Mouse (Mus musculus) stomach, embryonic 14.5 days (tissue): ENCODE data around the gene Slc22a14. TPM values are rescaled to one million over a fixed set of nuclear protein-coding genes. Genes with fewer than 3 reads are reported as not detected.

Experiments
- ATAC-seq: fragments of 200-750 bp; cut with Nextera tagmentation; 2 replicates; pipeline ENCODE4 v1.8.0; 2017; ENCODE audit warnings: low read depth, moderate TSS enrichment; ENCODE audit not compliant: insufficient number of reproducible peaks, insufficient read depth, low FRiP score
- H3K27ac ChIP-seq: fragments of 300-500 bp; sonication (generic); 2 replicates; pipeline ENCODE4 v1.5.1; 2014; ENCODE audit warnings: mild to moderate bottlenecking, low read length, moderate library complexity, mixed read lengths
- H3K27me3 ChIP-seq: fragments of 300-500 bp; sonication (generic); 2 replicates; pipeline ENCODE4 v1.6.1; 2014; ENCODE audit warnings: low read length, control low read depth, mixed read lengths; ENCODE audit not compliant: control insufficient read depth, insufficient read depth
- H3K36me3 ChIP-seq: fragments of 300-500 bp; sonication (generic); 2 replicates; pipeline ENCODE4 v1.6.1; 2014; ENCODE audit warnings: mild to moderate bottlenecking, control low read depth, low read length, moderate library complexity, mixed read lengths; ENCODE audit not compliant: control insufficient read depth, insufficient read depth
- H3K4me1 ChIP-seq: fragments of 300-500 bp; sonication (generic); 2 replicates; pipeline ENCODE4 v1.6.1; 2014; ENCODE audit warnings: low read length, control low read depth, mixed read lengths; ENCODE audit not compliant: control insufficient read depth, insufficient read depth
- H3K4me2 ChIP-seq: fragments of 300-500 bp; sonication (generic); replicated peaks from 2 replicates; pipeline ENCODE4 v1.6.1; 2014; ENCODE audit warnings: low read depth, low read length, control low read depth
- H3K4me3 ChIP-seq: fragments of 300-500 bp; sonication (generic); 2 replicates; pipeline ENCODE4 v1.5.1; 2014; ENCODE audit warnings: low read depth, low read length, control low read depth
- H3K9ac ChIP-seq: fragments of 300-500 bp; sonication (generic); replicated peaks from 2 replicates; pipeline ENCODE4 v1.6.1; 2014; ENCODE audit warnings: low read depth, mild to moderate bottlenecking, control low read depth, low read length, moderate library complexity, mixed read lengths
- H3K9me3 ChIP-seq: fragments of 300-500 bp; sonication (generic); 2 replicates; pipeline ENCODE4 v1.6.1; 2016; ENCODE audit warnings: low read depth, low read length, control low read depth; ENCODE audit not compliant: control insufficient read depth
- WGBS: fragments of 180-500 bp; shearing (Covaris S2); extraction: QIAGEN DNeasy Blood & Tissue Kit; methylation state at CpG from one replicate; pipeline ENCODE4 v1.1.7; 2014; 5-methylcytosine and 5-hydroxymethylcytosine counted together
- polyA plus RNA-seq: library from polyadenylated mRNA; unstranded; fragments of >200 nt; fragmentation: Nextera tagmentation; extraction: Ambion mirVana; gene quantifications from 2 replicates; pipeline ENCODE4 v1.2.1, GENCODE M21; 2014

Slc22a14 gene
- polyA plus RNA-seq, 1 experiment from 2014 or later: not detected

- Histone ChIP-seq H3K27me3 (no peaks in the 10 kb centered on the region), H3K9me3 (no peaks in the 10 kb centered on the region), H3K9ac (no peak overlapping the region), H3K4me1 (no peaks in the 10 kb centered on the region), H3K36me3 (no peaks in the 10 kb centered on the region), H3K27ac (no peak overlapping the region), H3K4me3 (no peak overlapping the region), H3K4me2 (no peak overlapping the region)
- ATAC-seq: no peak
- 78% methylated on average over 8 of the region's 8 CpGs for WGBS
Measured at GRCm38 (mm10) chr9:119155416-119155815, 209.9 kb downstream of the Slc22a14 start.

- H3K4me3 ChIP-seq: no peak overlapping the region
- H3K36me3 ChIP-seq: no peaks in the 10 kb centered on the region
- WGBS: 45% methylated on average over 2 of the region's 2 CpGs
- no peaks in the 10 kb centered on the region for H3K9me3 ChIP-seq
- H3K27ac ChIP-seq: no peak overlapping the region
- ATAC-seq: no peak
- no peak overlapping the region for H3K4me2 ChIP-seq
- H3K9ac ChIP-seq: no peak overlapping the region
- H3K4me1 ChIP-seq: no peaks in the 10 kb centered on the region
- H3K27me3 ChIP-seq: no peaks in the 10 kb centered on the region
Measured at GRCm38 (mm10) chr9:119151751-119152150, 213.6 kb downstream of the Slc22a14 start.

- no peaks in the 10 kb centered on the region for H3K27me3 ChIP-seq
- H3K27ac ChIP-seq: no peak overlapping the region
- no peak overlapping the region for H3K4me2 ChIP-seq
- H3K4me3 ChIP-seq: no peak overlapping the region
- no peaks in the 10 kb centered on the region for H3K9me3 ChIP-seq
- H3K9ac ChIP-seq: no peak overlapping the region
- H3K4me1 ChIP-seq: no peaks in the 10 kb centered on the region
- H3K36me3 ChIP-seq: no peaks in the 10 kb centered on the region
- WGBS: 24% methylated on average over 5 of the region's 5 CpGs
- no peak; the same call in 1 of the 2 replicates for ATAC-seq
Measured at GRCm38 (mm10) chr9:119149601-119150000, 215.8 kb downstream of the Slc22a14 start.

- Histone ChIP-seq H3K4me2 (no peak overlapping the region), H3K4me1 (no peaks in the 10 kb centered on the region), H3K27me3 (no peaks in the 10 kb centered on the region), H3K9ac (no peak overlapping the region), H3K36me3 (no peaks in the 10 kb centered on the region), H3K9me3 (no peaks in the 10 kb centered on the region), H3K4me3 (no peak overlapping the region), H3K27ac (no peak overlapping the region)
- 66% methylated on average over 13 of the region's 13 CpGs for WGBS
- ATAC-seq: no peak
Measured at GRCm38 (mm10) chr9:119146098-119146770, 219.1 kb downstream of the Slc22a14 start.

GRCm38 (mm10) chr9:119145638-119146037 is 219.7 kb downstream of the Slc22a14 start:
- no peak for ATAC-seq

GRCm38 (mm10) chr9:119145137-119145536 is 220.2 kb downstream of the Slc22a14 start:
- H3K27me3 ChIP-seq: no peaks in the 10 kb centered on the region
- H3K4me1 ChIP-seq: no peaks in the 10 kb centered on the region
- no peak overlapping the region for H3K27ac ChIP-seq
- no peak overlapping the region for H3K4me2 ChIP-seq
- H3K9ac ChIP-seq: no peak overlapping the region
- no peak for ATAC-seq
- no peaks in the 10 kb centered on the region for H3K9me3 ChIP-seq
- H3K36me3 ChIP-seq: no peaks in the 10 kb centered on the region
- WGBS: 58% methylated on average over 10 of the region's 10 CpGs
- H3K4me3 ChIP-seq: no peak overlapping the region

More at GRCm38 (mm10) chr9:119145638-119146037, 219.7 kb downstream of the Slc22a14 start:
- no peak overlapping the region for H3K4me2 ChIP-seq
- H3K4me3 ChIP-seq: no peak overlapping the region
- no peaks in the 10 kb centered on the region for H3K36me3 ChIP-seq
- H3K9ac ChIP-seq: no peak overlapping the region
- no peaks in the 10 kb centered on the region for H3K9me3 ChIP-seq
- WGBS: 67% methylated on average over 6 of the region's 6 CpGs
- H3K27me3 ChIP-seq: no peaks in the 10 kb centered on the region
- no peak overlapping the region for H3K27ac ChIP-seq
- no peaks in the 10 kb centered on the region for H3K4me1 ChIP-seq

GRCm38 (mm10) chr9:119144696-119145095 is 220.7 kb downstream of the Slc22a14 start:
- Histone ChIP-seq H3K27ac (no peak overlapping the region), H3K4me2 (no peak overlapping the region), H3K36me3 (no peaks in the 10 kb centered on the region), H3K27me3 (no peaks in the 10 kb centered on the region), H3K4me1 (no peaks in the 10 kb centered on the region), H3K4me3 (no peak overlapping the region), H3K9me3 (no peaks in the 10 kb centered on the region), H3K9ac (no peak overlapping the region)
- WGBS: 79% methylated on average over 8 of the region's 8 CpGs
- ATAC-seq: no peak

GRCm38 (mm10) chr9:119143372-119143771 is 222.0 kb downstream of the Slc22a14 start:
- no peaks in the 10 kb centered on the region for H3K9me3 ChIP-seq
- no peaks in the 10 kb centered on the region for H3K36me3 ChIP-seq
- no peak overlapping the region for H3K27ac ChIP-seq
- no peaks in the 10 kb centered on the region for H3K4me1 ChIP-seq
- no peak overlapping the region for H3K4me3 ChIP-seq
- H3K27me3 ChIP-seq: no peaks in the 10 kb centered on the region
- H3K4me2 ChIP-seq: no peak overlapping the region
- no peak overlapping the region for H3K9ac ChIP-seq
- 69% methylated on average over 9 of the region's 9 CpGs for WGBS
- no peak for ATAC-seq

GRCm38 (mm10) chr9:119142066-119142465 is 223.3 kb downstream of the Slc22a14 start:
- 73% methylated on average over 5 of the region's 5 CpGs for WGBS
- no peaks in the 10 kb centered on the region for H3K27me3 ChIP-seq
- no peak overlapping the region for H3K27ac ChIP-seq
- ATAC-seq: no peak
- H3K4me3 ChIP-seq: no peak overlapping the region
- H3K9ac ChIP-seq: no peak overlapping the region
- H3K4me2 ChIP-seq: no peak overlapping the region
- no peaks in the 10 kb centered on the region for H3K4me1 ChIP-seq
- no peaks in the 10 kb centered on the region for H3K9me3 ChIP-seq
- no peaks in the 10 kb centered on the region for H3K36me3 ChIP-seq
